Mouse (Mus musculus) lung, postnatal 0 days (tissue): Measurements from ENCODE around the gene Nlrc3.

Experiments used
- CTCF ChIP-seq: IDR thresholded peaks from 2 replicates; pipeline ENCODE4 v1.5.1; 2016; ENCODE audit warnings: antibody characterized with exemption, mild to moderate bottlenecking
- EP300 ChIP-seq: IDR thresholded peaks from 2 replicates; pipeline ENCODE4 v1.6.1; 2016; ENCODE audit warnings: antibody characterized with exemption, mild to moderate bottlenecking, control low read depth

DNA sequence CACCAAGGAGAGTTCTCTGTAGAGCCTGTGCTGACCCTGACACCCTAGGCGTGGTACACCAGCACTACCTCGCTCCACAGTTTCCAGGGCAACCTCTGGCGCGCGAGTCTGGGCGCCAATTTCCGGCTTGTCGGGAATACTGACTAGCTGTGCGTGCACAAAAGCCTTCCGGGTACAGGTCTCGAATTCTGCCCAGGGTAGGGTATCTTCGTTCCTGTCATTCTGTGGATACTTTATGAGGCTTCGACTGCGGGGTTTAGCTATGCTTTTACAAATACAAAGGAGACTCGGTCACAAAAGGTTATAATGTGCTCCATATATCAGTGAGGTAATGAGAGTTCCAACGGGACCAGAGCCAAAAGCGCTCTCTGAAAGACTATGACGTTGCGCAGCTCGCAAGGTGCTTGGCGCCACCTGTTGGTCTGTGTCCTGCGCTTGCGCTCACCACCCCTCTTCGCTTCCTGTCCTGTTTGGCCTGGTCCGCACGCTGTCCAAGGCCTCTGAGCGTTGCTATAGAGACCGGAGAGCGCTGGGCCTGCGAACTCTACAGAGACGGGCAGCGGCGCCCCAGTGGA lies 67.8 kb downstream of the Nlrc3 start, which contains the start of the genes 1700037C18Rik and Cluap1:
- TF ChIP-seq CTCF (peak; percentile 90), EP300 (no peak)
